Mouse (Mus musculus) forebrain, embryonic 16.5 days (tissue): ENCODE measurements at regions not wholly inside any gene's neighbourhood (a gene's known extent, or its start where the extent isn't known, plus 50 kb on each side); places are given as distances from the start of the nearest gene placed in this dataset.

Source experiments
- ATAC-seq: fragments of 200-750 bp; cut with Nextera tagmentation; 2 replicates; pipeline ENCODE4 v1.8.0; 2017; ENCODE audit warnings: mild to moderate bottlenecking, moderate library complexity
- H3K27ac ChIP-seq: fragments of 300-500 bp; sonication (generic); 2 replicates; pipeline ENCODE4 v1.5.1; 2014; ENCODE audit warnings: low read length, control low read depth
- H3K27me3 ChIP-seq: fragments of 300-500 bp; sonication (generic); replicated peaks from 2 replicates; pipeline ENCODE4 v1.6.1; 2014; ENCODE audit warnings: low read length; ENCODE audit not compliant: control insufficient read depth, insufficient read depth
- H3K36me3 ChIP-seq: fragments of 300-500 bp; sonication (generic); 2 replicates; pipeline ENCODE4 v1.6.1; 2014; ENCODE audit not compliant: control insufficient read depth, insufficient read depth
- H3K4me1 ChIP-seq: fragments of 300-500 bp; sonication (generic); replicated peaks from 2 replicates; pipeline ENCODE4 v1.6.1; 2014; ENCODE audit warnings: low read length; ENCODE audit not compliant: control insufficient read depth, insufficient read depth
- H3K4me2 ChIP-seq: fragments of 300-500 bp; sonication (generic); 2 replicates; pipeline ENCODE4 v1.6.1; 2014; ENCODE audit warnings: mild to moderate bottlenecking, low read length, control low read depth
- H3K4me3 ChIP-seq: fragments of 300-500 bp; sonication (generic); replicated peaks from 2 replicates; pipeline ENCODE4 v1.5.1; 2014; ENCODE audit warnings: mild to moderate bottlenecking, low read length, control low read depth
- H3K9ac ChIP-seq: fragments of 300-500 bp; sonication (generic); replicated peaks from 2 replicates; pipeline ENCODE4 v1.6.1; 2014; ENCODE audit warnings: low read depth, low read length, control low read depth
- H3K9me3 ChIP-seq: fragments of 300-500 bp; sonication (generic); 2 replicates; pipeline ENCODE4 v1.6.1; 2016; ENCODE audit warnings: low read length; ENCODE audit not compliant: control insufficient read depth
- WGBS: fragments of 180-500 bp; shearing (Covaris S2); extraction: QIAGEN DNeasy Blood & Tissue Kit; methylation state at CpG from one replicate; pipeline ENCODE4 v1.1.7; 2014; 5-methylcytosine and 5-hydroxymethylcytosine counted together

DNA sequence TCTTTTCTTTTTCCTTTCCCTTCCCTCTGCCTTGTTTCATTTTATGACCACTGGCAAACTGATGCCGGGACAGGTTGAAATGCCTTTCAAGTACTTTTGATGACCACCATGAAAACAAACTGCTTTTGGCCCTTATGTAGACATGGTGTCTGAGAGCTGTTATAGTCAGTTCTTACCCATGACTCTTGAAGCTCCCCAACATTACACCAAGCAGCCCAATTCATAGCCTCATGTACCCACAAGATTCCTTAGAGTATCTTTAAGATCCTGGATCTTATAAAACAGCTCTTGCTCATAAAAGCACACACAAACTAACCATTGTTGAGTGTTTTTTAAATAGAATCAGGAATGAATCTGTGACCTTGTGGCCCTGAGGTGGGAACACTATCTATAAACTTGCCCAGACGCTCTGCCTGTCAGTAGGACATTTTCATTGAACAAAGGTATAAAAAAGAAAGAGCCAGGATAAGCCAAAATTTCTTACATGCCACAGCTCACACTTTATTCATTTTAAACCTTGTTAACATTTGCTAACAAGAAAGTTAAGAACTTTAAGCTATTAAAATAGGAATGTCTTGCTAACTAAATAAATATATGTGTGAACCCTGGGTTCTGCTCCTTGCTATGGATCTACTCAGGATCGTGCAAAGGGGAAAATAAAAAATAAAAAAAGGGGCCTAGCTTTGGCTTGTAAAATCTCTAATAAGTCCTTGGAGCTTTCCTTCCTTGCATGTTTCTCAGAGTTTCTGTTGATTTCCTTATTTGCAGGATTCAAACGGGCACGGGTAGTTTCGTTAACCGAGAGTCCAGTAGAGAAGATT is 375.9 kb upstream of the Btbd3 start:
- H3K27ac ChIP-seq: no peak overlapping the region
- no peak overlapping the region for H3K4me2 ChIP-seq
- no peaks in the 10 kb centered on the region for H3K9me3 ChIP-seq
- WGBS: 88% methylated on average over 7 of the region's 7 CpGs
- no peak overlapping the region for H3K4me3 ChIP-seq
- no peaks in the 10 kb centered on the region for H3K36me3 ChIP-seq
- ATAC-seq: no peak
- H3K27me3 ChIP-seq: no peaks in the 10 kb centered on the region
- H3K9ac ChIP-seq: no peak overlapping the region
- no peaks in the 10 kb centered on the region for H3K4me1 ChIP-seq

DNA sequence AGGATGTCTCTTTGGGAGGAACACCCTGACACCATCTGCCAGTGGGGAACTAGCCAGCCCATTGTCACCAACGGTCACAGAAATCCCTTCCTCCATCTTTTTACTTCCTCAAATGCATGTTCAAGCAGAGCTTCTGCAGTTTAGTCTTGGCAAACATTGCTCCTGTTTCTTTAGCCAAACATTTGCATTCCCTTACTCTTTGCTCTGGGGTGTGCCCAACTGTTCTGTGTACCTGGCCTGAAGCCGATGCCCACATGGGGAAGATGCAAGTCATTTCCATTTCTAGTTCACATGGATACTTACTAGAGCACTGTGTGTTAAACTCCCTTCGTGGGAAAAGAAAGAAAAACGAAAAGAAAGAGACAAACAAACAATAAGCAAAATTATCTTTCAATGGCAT is 386.7 kb upstream of the Btbd3 start:
- Histone ChIP-seq H3K4me2 (no peak overlapping the region), H3K27ac (no peak overlapping the region), H3K36me3 (no peaks in the 10 kb centered on the region), H3K4me3 (no peak overlapping the region), H3K4me1 (no peaks in the 10 kb centered on the region), H3K9me3 (no peaks in the 10 kb centered on the region), H3K9ac (no peak overlapping the region), H3K27me3 (no peaks in the 10 kb centered on the region)
- ATAC-seq: no peak
- 71% methylated on average over 4 of the region's 4 CpGs for WGBS

GRCm38 (mm10) chr2:137854494-137854893 is 401.9 kb upstream of the Btbd3 start:
- ATAC-seq: no peak
- 74% methylated on average over 4 of the region's 4 CpGs for WGBS
- H3K36me3 ChIP-seq: no peaks in the 10 kb centered on the region
- no peaks in the 10 kb centered on the region for H3K27me3 ChIP-seq
- no peak overlapping the region for H3K9ac ChIP-seq
- H3K27ac ChIP-seq: no peak overlapping the region
- H3K4me3 ChIP-seq: no peak overlapping the region
- no peak overlapping the region for H3K4me2 ChIP-seq
- H3K9me3 ChIP-seq: no peaks in the 10 kb centered on the region
- no peaks in the 10 kb centered on the region for H3K4me1 ChIP-seq

DNA sequence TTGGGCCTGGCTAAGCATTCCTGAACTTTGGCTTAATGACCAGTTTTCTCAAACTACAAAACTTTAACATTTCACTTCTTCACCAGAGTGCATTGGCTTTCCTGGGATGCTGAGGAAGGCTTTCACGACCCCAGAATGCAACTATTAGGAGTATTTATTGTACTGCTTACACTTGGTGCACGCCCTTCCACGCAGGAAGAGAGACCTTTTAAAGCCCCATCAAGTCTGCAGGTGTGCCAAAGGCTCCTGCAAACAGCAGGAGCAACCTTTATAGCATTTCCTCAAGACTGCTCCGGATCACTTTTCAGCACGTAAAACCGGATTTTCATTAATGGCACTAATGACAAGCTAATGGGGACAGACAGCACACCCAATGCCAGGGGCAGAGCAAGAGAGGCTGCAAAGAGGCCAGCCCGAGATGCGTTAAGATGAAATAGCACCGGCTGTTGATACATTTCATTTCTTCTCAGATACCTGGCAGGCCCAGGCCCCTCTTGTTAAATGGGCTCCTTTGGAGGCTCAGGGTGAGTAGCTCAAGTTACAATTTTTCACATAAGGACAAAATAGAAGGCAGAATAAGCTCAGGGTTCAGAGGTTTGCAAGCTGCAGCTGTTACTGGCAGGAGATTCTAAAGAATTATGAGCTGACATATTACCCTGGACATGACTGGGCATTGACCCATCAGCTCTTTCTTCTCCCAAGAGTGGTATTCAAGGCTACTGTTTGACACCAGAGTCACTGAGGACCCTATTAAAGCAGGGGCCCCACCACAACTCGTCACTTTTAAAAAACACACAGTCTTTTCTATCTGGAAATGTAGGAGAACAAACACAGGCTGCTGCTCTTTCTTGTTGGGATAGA is 402.7 kb upstream of the Btbd3 start:
- H3K4me3 ChIP-seq: no peak overlapping the region
- no peaks in the 10 kb centered on the region for H3K36me3 ChIP-seq
- H3K27ac ChIP-seq: no peak overlapping the region
- 81% methylated on average over 10 of the region's 10 CpGs for WGBS
- H3K4me1 ChIP-seq: no peaks in the 10 kb centered on the region
- H3K27me3 ChIP-seq: no peaks in the 10 kb centered on the region
- H3K9ac ChIP-seq: no peak overlapping the region
- no peak overlapping the region for H3K4me2 ChIP-seq
- no peak for ATAC-seq
- no peaks in the 10 kb centered on the region for H3K9me3 ChIP-seq

DNA sequence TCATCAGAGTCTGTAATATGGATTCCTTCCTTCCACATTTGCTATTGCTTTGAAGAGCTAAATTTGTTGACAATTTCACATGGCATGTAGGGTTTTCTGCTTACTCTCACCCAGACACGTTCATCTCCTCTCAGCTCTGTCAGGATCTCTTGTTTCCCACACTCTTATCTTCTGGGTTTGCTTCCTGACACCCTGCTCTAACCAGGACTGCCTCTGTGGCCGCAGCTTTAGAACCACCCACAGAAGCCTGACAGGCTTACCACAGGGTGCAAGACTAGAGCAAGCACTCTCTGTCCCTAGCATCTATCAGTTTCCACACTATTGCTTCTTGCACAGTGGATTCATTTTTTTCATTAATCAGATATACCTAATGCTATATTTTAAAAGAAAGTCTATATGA is 408.5 kb upstream of the Btbd3 start:
- H3K4me3 ChIP-seq: no peak overlapping the region
- no peaks in the 10 kb centered on the region for H3K27me3 ChIP-seq
- no peaks in the 10 kb centered on the region for H3K9me3 ChIP-seq
- no peaks in the 10 kb centered on the region for H3K4me1 ChIP-seq
- 48% methylated on average over 2 of the region's 2 CpGs for WGBS
- H3K9ac ChIP-seq: no peak overlapping the region
- ATAC-seq: no peak
- H3K27ac ChIP-seq: no peak overlapping the region
- no peaks in the 10 kb centered on the region for H3K36me3 ChIP-seq
- H3K4me2 ChIP-seq: no peak overlapping the region

- no peaks in the 10 kb centered on the region for H3K4me1 ChIP-seq
Observed at GRCm38 (mm10) chr2:137827814-137828374, 428.5 kb upstream of the Btbd3 start.

DNA sequence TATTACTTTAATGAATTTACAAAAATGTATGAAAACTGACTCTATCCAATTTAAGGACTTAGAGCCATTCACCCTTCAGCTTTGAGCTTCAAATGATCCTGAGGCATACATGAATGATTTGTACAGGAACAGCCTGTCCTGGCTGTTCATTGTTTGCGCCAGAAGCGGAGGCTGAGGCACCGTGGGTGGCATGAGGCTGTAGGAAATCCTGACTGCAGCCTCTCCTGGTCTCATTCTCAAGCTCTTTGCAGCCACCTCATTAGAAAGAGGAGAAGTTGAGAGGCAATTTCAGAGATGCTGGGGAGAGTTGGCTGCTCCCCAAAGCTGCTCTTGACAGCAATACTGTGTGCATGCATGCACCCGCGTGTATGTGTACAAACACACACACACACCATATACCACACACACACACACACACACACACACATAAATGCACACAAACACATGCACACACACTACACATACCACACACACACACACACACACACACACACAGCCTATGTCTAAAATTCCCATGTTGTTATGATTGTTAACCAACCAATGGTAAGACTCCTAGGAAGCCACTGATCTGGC is 434.9 kb upstream of the Btbd3 start:
- ATAC-seq: peak; percentile 50; the same call in 1 of the 2 replicates
- Histone ChIP-seq H3K27me3 (no peaks in the 10 kb centered on the region), H3K4me2 (no peak overlapping the region), H3K9ac (no peak overlapping the region), H3K27ac (no peak overlapping the region), H3K4me3 (no peak overlapping the region), H3K4me1 (no peaks in the 10 kb centered on the region), H3K9me3 (no peaks in the 10 kb centered on the region), H3K36me3 (no peaks in the 10 kb centered on the region)
- 14% methylated on average over 5 of the region's 5 CpGs for WGBS

More at GRCm38 (mm10) chr2:137827814-137828374, 428.5 kb upstream of the Btbd3 start:
- no peak overlapping the region for H3K4me3 ChIP-seq
- H3K27me3 ChIP-seq: no peaks in the 10 kb centered on the region
- H3K27ac ChIP-seq: no peak overlapping the region
- no peaks in the 10 kb centered on the region for H3K36me3 ChIP-seq
- no peaks in the 10 kb centered on the region for H3K9me3 ChIP-seq
- no peak for ATAC-seq
- no peak overlapping the region for H3K9ac ChIP-seq
- no peak overlapping the region for H3K4me2 ChIP-seq
- WGBS: 54% methylated on average over 8 of the region's 8 CpGs

- Histone ChIP-seq H3K27ac (no peak overlapping the region), H3K9me3 (no peaks in the 10 kb centered on the region), H3K36me3 (no peaks in the 10 kb centered on the region), H3K4me1 (no peaks in the 10 kb centered on the region), H3K4me2 (no peak overlapping the region), H3K4me3 (no peak overlapping the region), H3K9ac (no peak overlapping the region), H3K27me3 (no peaks in the 10 kb centered on the region)
- no peak for ATAC-seq
- 91% methylated on average over 1 of the region's 1 CpGs for WGBS
Observed at GRCm38 (mm10) chr2:137814945-137815344, 441.4 kb upstream of the Btbd3 start.
